Mouse (Mus musculus) MEL (cell line): ENCODE measurements at regions not wholly inside any gene's neighbourhood (a gene's known extent, or its start where the extent isn't known, plus 50 kb on each side); places are given as distances from the start of the nearest gene placed in this dataset.

Experiments used
- DNase-seq: peaks from one replicate; pipeline ENCODE4 v3.0.0; 2011; ENCODE audit warnings: low read depth, low spot score
- H3K27ac ChIP-seq: 2 replicates; pipeline ENCODE4 v1.5.1; 2012; ENCODE audit warnings: low read depth, mild to moderate bottlenecking, control low read depth, low read length, moderate library complexity; ENCODE audit not compliant: control insufficient read depth
- H3K27me3 ChIP-seq, 2 experiments: fragments of 150-350 bp in 1 of 2; sonication (generic) in 1 of 2; 2 replicates each; pipeline ENCODE4 v1.6.1; 2012; ENCODE audit warnings: low read length in 2 of 2, mild to moderate bottlenecking in 2 of 2, improper control_type of control experiment in 1 of 2, moderate library complexity in 1 of 2; ENCODE audit not compliant: insufficient read depth in 2 of 2, control insufficient read depth in 1 of 2
- H3K36me3 ChIP-seq, 2 experiments: 2 replicates each; pipeline ENCODE4 v1.6.1; 2012 to 2014; ENCODE audit warnings: low read length in 2 of 2, improper control_type of control experiment in 1 of 2, inconsistent platforms in 1 of 2, mild to moderate bottlenecking in 1 of 2; ENCODE audit not compliant: insufficient read depth in 2 of 2, control insufficient read depth in 1 of 2
- H3K4me1 ChIP-seq, 2 experiments: fragments of 150-350 bp in 1 of 2; sonication (generic) in 1 of 2; 2 replicates each; pipeline ENCODE4 v1.6.1; 2012; ENCODE audit warnings: low read length in 2 of 2, improper control_type of control experiment in 1 of 2, mild to moderate bottlenecking in 1 of 2; ENCODE audit not compliant: insufficient read depth in 2 of 2, control insufficient read depth in 1 of 2
- H3K4me3 ChIP-seq, 2 experiments: fragments of 150-350 bp in 1 of 2; sonication (generic) in 1 of 2; 2 replicates each; pipeline ENCODE4 v1.5.1; 2012; ENCODE audit warnings: low read depth in 2 of 2, low read length in 2 of 2, mild to moderate bottlenecking in 2 of 2, moderate library complexity in 2 of 2, control low read depth in 1 of 2, improper control_type of control experiment in 1 of 2; ENCODE audit not compliant: control insufficient read depth in 1 of 2, insufficient read depth in 1 of 2
- H3K79me2 ChIP-seq: 2 replicates; pipeline ENCODE4 v1.6.1; 2012; ENCODE audit warnings: mild to moderate bottlenecking, low read length, moderate library complexity; ENCODE audit not compliant: control insufficient read depth, poor library complexity, insufficient read depth
- H3K9ac ChIP-seq: 2 replicates; pipeline ENCODE4 v1.6.1; 2012; ENCODE audit warnings: low read depth, mild to moderate bottlenecking, control low read depth, low read length, moderate library complexity; ENCODE audit not compliant: control insufficient read depth, poor library complexity, severe bottlenecking
- H3K9me3 ChIP-seq: fragments of 150-350 bp; sonication (generic); replicated peaks from 2 replicates; pipeline ENCODE4 v1.6.1; 2012; ENCODE audit warnings: mild to moderate bottlenecking, low read length, improper control_type of control experiment, moderate library complexity; ENCODE audit not compliant: insufficient read depth
- E2F4 ChIP-seq: IDR thresholded peaks from 2 replicates; pipeline ENCODE4 v1.6.1; 2011; ENCODE audit warnings: low read depth, low read length, improper control_type of control experiment, borderline replicate concordance
- HCFC1 ChIP-seq: IDR thresholded peaks from 2 replicates; pipeline ENCODE4 v1.6.1; 2012; ENCODE audit warnings: low read depth, mild to moderate bottlenecking, inconsistent platforms, low read length, improper control_type of control experiment, moderate library complexity
- MAFK ChIP-seq: IDR thresholded peaks from 2 replicates; pipeline ENCODE4 v1.6.1; 2011; ENCODE audit warnings: low read depth, mild to moderate bottlenecking, low read length, improper control_type of control experiment, borderline replicate concordance
- MAZ ChIP-seq: IDR thresholded peaks from 2 replicates; pipeline ENCODE4 v1.6.1; 2012; ENCODE audit warnings: low read depth, mild to moderate bottlenecking, inconsistent platforms, low read length, improper control_type of control experiment
- MEF2A ChIP-seq: IDR thresholded peaks from 2 replicates; pipeline ENCODE4 v1.6.1; 2014; ENCODE audit warnings: low read depth, mild to moderate bottlenecking, inconsistent platforms, low read length, improper control_type of control experiment; ENCODE audit not compliant: poor library complexity, insufficient replicate concordance, severe bottlenecking; ENCODE audit errors: extremely low read depth
- SMC3 ChIP-seq: IDR thresholded peaks from 2 replicates; pipeline ENCODE4 v1.6.1; 2011; ENCODE audit warnings: low read depth, low read length, improper control_type of control experiment
- USF1 ChIP-seq: IDR thresholded peaks from 2 replicates; pipeline ENCODE4 v1.6.1; 2014; ENCODE audit warnings: low read depth, mild to moderate bottlenecking, inconsistent platforms, low read length, improper control_type of control experiment, moderate library complexity
- USF2 ChIP-seq, 2 experiments: IDR thresholded peaks; 2 replicates each; pipeline ENCODE4 v1.6.1; 2011 to 2012; ENCODE audit warnings: improper control_type of control experiment in 2 of 2, low read length in 2 of 2, borderline replicate concordance in 1 of 2, inconsistent platforms in 1 of 2, low read depth in 1 of 2, mild to moderate bottlenecking in 1 of 2; ENCODE audit not compliant: insufficient read depth in 1 of 2
- ZKSCAN1 ChIP-seq: IDR thresholded peaks from 2 replicates; pipeline ENCODE4 v1.6.1; 2012; ENCODE audit warnings: low read depth, mild to moderate bottlenecking, inconsistent platforms, low read length, improper control_type of control experiment, moderate library complexity

DNA sequence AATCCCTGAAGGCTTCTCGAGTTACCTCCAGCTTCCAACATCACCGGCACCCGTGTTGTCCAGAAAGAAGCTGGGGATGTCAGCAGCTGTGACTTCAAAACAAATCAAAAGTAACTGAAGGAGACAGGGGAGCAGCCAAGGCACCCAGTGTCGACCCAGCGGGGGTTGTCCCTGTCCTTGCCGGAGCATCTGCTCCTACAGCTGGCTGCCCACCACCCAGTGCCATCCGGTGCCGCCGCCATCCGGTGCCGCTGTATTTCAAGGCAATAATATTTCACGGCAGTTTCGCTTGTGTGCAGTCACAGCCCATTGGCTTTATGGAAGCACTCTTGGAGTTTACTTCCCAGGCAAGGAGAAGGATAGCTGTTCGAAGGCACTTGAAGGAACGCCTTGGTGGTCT is 150.3 kb upstream of the A530016L24Rik start:
- H3K36me3 ChIP-seq, result no peaks in the 10 kb centered on the region
- H3K79me2 ChIP-seq, result no peaks in the 10 kb centered on the region
- no peak overlapping the region for H3K4me3 ChIP-seq
- no peak overlapping the region for H3K27ac ChIP-seq
- no peaks in the 10 kb centered on the region; the same call in 1 of the 2 replicates for H3K9me3 ChIP-seq
- DNase-seq, result no peak
- H3K9ac ChIP-seq, result no peak overlapping the region
- no peaks in the 10 kb centered on the region for H3K4me1 ChIP-seq
- H3K27me3 ChIP-seq, result no peaks in the 10 kb centered on the region
- TF ChIP-seq HCFC1 (no peak), USF2 (IDR thresholded peaks at IDR 0.05; ENCODE audit: borderline replicate concordance in 1 of 2, insufficient read depth in 1 of 2, low read depth in 1 of 2, low read length in 2 of 2) (no peak), E2F4 (no peak), SMC3 (no peak), MAFK (no peak), ZKSCAN1 (no peak), USF1 (no peak)

DNA sequence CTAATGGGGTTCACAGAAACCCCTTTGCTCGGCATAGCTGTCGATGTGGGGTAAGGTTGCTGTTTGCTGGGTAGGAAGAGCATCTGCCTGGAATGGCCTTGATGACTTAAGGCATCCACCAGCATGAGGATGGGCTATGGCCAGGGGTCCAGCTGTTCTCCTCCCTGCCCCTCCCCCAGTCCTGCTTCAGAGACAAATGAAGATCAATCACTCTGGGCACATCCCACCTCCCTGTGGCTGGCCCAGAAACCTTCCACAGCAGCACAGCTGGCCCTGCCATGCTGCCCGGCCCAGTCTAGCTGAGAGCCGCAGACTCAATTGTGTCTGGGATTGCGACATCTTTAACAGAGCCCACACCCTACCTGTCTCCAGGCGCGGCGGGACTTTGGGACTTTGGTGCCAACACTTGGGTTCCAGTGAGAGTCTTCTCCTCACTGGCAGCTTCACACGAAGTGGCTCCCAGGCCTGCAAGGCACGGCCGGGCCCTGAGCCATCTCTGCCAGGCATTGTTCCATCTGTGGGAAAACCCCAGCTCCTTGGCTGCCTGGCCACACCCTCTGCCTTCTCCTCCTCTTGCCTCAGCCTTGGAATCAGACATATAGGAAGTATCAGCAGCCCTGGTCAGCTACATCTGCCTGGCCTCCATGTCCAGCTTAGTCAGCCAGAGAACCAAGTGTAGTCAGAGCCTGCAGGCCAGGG is 149.6 kb upstream of the A530016L24Rik start:
- no peaks in the 10 kb centered on the region; the same call in 1 of the 2 replicates for H3K9me3 ChIP-seq
- no peak overlapping the region for H3K27ac ChIP-seq
- H3K36me3 ChIP-seq, result no peaks in the 10 kb centered on the region
- H3K9ac ChIP-seq, result no peak overlapping the region
- no peak for DNase-seq
- H3K79me2 ChIP-seq, result no peaks in the 10 kb centered on the region
- no peaks in the 10 kb centered on the region for H3K27me3 ChIP-seq
- TF ChIP-seq E2F4, result no peak
- TF ChIP-seq MAZ, result no peak
- H3K4me3 ChIP-seq, result no peak overlapping the region
- H3K4me1 ChIP-seq, result no peaks in the 10 kb centered on the region

DNA sequence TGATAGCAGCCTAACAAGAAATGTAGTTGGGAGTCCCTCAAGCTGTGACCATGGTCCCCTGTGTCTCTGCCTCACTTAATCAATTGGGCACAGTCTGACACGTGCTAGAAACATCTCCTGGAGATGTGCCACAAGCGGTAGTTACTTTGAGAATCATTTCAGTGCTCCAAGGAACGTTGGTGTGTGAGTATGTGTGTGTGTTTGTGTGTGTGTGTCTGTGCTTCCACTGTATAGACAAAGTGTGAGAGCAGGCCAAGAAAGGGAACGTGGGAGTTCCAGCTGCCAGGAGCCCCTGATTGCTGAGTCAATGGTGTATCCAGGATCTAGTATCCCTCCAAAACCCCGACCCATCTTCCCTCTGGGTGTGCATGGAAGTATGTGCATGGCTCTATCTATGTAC is 149.0 kb upstream of the A530016L24Rik start:
- no peaks in the 10 kb centered on the region; the same call in 1 of the 2 replicates for H3K9me3 ChIP-seq
- H3K27me3 ChIP-seq, result no peaks in the 10 kb centered on the region

More for the DNA sequence above, 149.0 kb upstream of the A530016L24Rik start:
- H3K4me1 ChIP-seq, result no peaks in the 10 kb centered on the region
- H3K27ac ChIP-seq, result no peak overlapping the region
- no peak overlapping the region for H3K4me3 ChIP-seq
- no peak overlapping the region for H3K9ac ChIP-seq
- H3K36me3 ChIP-seq, result no peaks in the 10 kb centered on the region
- no peaks in the 10 kb centered on the region for H3K79me2 ChIP-seq
- TF ChIP-seq MEF2A, result no peak
- TF ChIP-seq, all 39 proteins: peak for 0
- DNase-seq, result no peak
